Mouse (Mus musculus): ENCODE measurements around the gene C3. TPM values are rescaled to one million over a fixed set of nuclear protein-coding genes. Genes with fewer than 3 reads are reported as not detected.

C3 gene
- polyA plus RNA-seq, 1 experiment from 2014 or later: 0.34 TPM

DNA sequence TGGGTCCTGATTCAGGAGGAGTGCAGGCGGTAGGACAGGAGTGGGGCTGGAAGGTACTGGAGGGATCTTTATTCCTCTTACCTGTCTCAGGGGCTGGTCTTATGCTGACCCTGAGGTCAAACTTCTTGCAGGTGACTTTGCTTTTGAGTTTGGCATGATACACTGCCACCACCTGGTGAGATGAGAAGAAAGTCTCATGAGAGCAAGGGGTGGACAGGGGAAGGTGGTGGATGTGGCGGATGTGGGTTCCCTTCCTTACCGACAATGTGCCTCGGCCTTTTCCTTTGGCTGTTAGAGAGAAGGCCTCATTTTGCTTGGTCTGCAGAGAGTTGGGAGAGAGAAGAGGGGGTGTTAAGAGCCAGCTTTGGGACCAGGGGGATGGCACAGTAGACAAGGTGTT, 18.6 kb downstream of the C3 start:
- Histone ChIP-seq H3K9ac (replicated peaks) (no peak overlapping the region), H3K4me2 (replicated peaks) (no peak overlapping the region), H3K27me3 (no peaks in the 10 kb centered on the region), H3K4me1 (replicated peaks) (no peaks in the 10 kb centered on the region), H3K4me3 (replicated peaks) (no peak overlapping the region), H3K27ac (no peak overlapping the region), H3K9me3 (no peaks in the 10 kb centered on the region), H3K36me3 (no peaks in the 10 kb centered on the region)
- WGBS: 79% methylated on average over 4 of the region's 4 CpGs
- ATAC-seq: no peak

DNA sequence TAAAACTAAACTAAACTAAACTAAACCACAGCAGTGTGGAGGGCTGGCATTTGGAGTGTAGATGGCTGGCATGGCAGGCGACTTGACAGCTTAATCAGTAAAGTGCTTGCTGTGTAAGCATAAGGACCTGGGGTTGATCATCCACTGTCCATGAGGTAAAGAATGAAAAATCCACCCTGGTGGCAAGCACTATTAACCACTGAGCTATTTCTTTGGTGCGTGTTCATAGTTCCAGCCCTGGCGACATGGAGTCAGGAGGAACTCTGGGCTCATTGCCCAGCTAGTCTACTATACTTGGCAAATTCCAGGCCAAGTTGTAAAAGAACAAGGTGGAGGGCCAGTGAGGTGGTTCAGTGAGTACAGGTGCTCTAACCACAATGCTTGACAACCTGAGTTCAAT, 20.0 kb downstream of the C3 start:
- H3K4me2 ChIP-seq (replicated peaks): no peak overlapping the region
- no peaks in the 10 kb centered on the region for H3K9me3 ChIP-seq
- H3K4me1 ChIP-seq (replicated peaks): no peaks in the 10 kb centered on the region
- WGBS: 93% methylated on average over 3 of the region's 3 CpGs
- H3K4me3 ChIP-seq (replicated peaks): no peak overlapping the region
- no peak overlapping the region for H3K9ac ChIP-seq (replicated peaks)
- no peak for ATAC-seq
- H3K27ac ChIP-seq: no peak overlapping the region
- no peaks in the 10 kb centered on the region for H3K36me3 ChIP-seq
- no peaks in the 10 kb centered on the region for H3K27me3 ChIP-seq

DNA sequence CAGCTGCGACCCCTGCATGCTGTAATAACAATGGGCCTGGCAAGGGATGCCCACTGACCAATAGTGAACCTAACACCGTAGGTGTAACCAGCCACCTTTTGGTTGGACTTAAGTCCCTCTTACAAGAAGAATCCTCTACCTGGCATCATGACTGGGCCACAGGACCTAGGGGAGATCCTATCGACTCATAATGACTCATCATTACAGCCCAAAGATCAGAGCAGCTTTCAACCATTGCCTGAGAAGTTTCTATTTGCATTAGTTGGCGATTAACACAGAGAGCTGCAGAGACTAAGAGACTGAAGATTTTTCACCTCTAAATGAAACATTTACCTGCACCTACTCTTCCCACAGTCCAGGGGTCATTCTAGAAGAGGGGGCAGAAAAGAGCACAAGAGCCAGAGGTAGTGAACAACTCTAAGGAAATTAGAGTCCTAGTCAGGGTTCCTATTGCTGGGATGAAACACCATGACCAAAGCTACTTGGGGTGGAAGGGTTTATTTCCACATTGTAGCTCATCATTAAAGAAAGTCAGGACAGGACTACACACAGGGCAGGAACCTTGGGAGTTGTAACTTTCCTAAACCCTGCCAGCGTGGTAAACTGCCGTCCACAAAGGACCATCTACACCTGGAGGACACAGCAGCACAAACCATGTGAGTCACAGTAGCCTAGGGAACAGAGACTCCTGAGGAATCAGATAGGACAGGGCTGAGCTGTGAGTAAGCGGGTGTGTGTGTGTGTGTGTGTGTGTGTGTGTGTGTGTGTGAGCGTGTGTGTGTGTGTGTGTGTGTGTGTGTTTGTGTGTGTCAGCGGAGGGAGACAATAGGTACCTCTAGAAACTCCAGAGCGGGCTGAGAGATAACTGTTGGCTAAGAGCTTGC, 25.9 kb downstream of the C3 start:
- Histone ChIP-seq H3K4me2 (replicated peaks) (no peak overlapping the region), H3K4me3 (replicated peaks) (no peak overlapping the region), H3K27ac (no peak overlapping the region), H3K9me3 (no peaks in the 10 kb centered on the region), H3K36me3 (no peaks in the 10 kb centered on the region), H3K9ac (replicated peaks) (no peak overlapping the region), H3K4me1 (replicated peaks) (no peaks in the 10 kb centered on the region), H3K27me3 (no peaks in the 10 kb centered on the region)
- ATAC-seq: no peak
- WGBS: 83% methylated on average over 10 of the region's 10 CpGs

DNA sequence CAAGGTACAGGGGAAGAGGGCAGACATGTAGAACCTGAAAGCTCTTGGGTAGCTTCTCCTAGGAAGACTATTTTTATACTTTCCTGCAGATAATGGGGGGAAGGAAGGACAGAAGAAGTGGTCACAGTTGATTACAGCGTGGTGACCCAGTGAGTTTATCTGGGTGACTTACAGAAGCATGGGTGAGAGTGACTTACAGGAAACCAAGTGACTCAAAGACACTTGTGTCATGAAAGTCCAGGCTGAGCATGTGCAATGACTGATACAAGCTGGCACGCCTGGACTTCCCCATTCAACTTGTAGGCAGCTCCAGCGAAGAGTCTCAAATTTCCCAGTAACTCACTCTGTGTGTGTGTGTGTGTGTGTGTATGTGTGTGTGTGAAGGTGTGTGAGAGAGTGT, 29.7 kb downstream of the C3 start:
- ATAC-seq: no peak
- H3K4me3 ChIP-seq (replicated peaks): no peak overlapping the region
- WGBS: 80% methylated on average over 3 of the region's 3 CpGs
- H3K4me1 ChIP-seq (replicated peaks): no peaks in the 10 kb centered on the region
- H3K9ac ChIP-seq (replicated peaks): no peak overlapping the region
- H3K36me3 ChIP-seq: no peaks in the 10 kb centered on the region
- no peak overlapping the region for H3K4me2 ChIP-seq (replicated peaks)
- no peak overlapping the region for H3K27ac ChIP-seq
- no peaks in the 10 kb centered on the region for H3K27me3 ChIP-seq
- no peaks in the 10 kb centered on the region for H3K9me3 ChIP-seq

DNA sequence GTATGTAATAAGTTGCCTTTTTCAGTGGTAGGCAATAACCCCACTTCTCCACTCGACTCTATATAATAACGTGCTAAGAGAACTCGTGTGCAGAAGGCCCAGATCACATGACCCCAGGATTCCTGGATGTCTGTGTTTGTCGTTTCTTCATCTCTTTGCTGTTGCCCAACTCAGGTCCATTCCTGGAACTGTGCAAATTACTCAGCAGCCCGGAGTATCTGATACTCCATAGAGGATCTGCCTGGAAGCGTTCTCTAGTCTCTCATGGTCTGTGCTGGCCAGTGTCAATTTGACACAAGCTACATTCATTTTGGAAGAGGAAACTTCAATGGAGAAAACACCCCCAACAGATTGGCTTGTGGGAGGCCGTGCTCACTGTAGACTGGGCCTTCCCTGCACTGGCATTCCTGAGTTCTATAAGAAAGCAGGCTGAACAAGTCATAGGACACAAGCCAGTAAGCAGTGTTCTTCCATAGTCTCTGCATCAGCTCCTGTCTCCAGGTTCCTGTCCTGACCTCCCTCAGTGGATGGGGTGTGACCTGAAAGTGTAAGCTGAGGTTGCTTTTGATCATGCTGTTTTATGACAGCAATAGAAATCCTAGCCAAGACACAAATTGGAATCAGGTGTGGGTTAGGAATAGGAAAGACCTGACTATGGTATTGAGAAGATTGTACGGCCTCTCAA, 32.5 kb downstream of the C3 start:
- H3K36me3 ChIP-seq: no peaks in the 10 kb centered on the region
- no peak overlapping the region for H3K4me3 ChIP-seq (replicated peaks)
- H3K27me3 ChIP-seq: no peaks in the 10 kb centered on the region
- no peaks in the 10 kb centered on the region for H3K9me3 ChIP-seq
- no peak for ATAC-seq
- WGBS: 86% methylated on average over 8 of the region's 8 CpGs
- no peak overlapping the region for H3K27ac ChIP-seq
- no peaks in the 10 kb centered on the region for H3K4me1 ChIP-seq (replicated peaks)
- H3K9ac ChIP-seq (replicated peaks): no peak overlapping the region
- H3K4me2 ChIP-seq (replicated peaks): no peak overlapping the region

DNA sequence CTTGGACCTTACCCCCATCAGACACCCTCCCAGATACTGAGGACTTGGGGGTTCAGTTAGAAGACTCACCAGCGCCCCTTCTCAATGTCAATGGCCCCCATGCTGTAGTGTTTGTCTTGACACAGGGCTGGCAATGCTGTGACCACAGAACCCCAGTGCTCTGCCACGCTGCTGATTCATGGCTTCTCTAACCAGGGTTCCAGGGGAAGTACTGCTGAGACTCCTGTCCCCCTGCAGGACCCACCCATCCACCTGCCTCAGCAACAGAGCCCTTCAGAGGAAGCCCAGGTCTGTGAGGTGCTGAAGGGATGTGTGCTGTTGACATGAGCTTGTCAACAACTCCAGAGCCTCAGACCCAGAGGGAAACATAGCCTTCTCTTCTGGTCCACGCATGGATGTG, 33.2 kb downstream of the C3 start:
- no peaks in the 10 kb centered on the region for H3K36me3 ChIP-seq
- no peak overlapping the region for H3K27ac ChIP-seq
- H3K27me3 ChIP-seq: no peaks in the 10 kb centered on the region
- H3K4me3 ChIP-seq (replicated peaks): no peak overlapping the region
- H3K4me2 ChIP-seq (replicated peaks): no peak overlapping the region
- no peak overlapping the region for H3K9ac ChIP-seq (replicated peaks)
- no peak for ATAC-seq
- H3K4me1 ChIP-seq (replicated peaks): no peaks in the 10 kb centered on the region
- WGBS: 80% methylated on average over 3 of the region's 3 CpGs
- H3K9me3 ChIP-seq: no peaks in the 10 kb centered on the region

DNA sequence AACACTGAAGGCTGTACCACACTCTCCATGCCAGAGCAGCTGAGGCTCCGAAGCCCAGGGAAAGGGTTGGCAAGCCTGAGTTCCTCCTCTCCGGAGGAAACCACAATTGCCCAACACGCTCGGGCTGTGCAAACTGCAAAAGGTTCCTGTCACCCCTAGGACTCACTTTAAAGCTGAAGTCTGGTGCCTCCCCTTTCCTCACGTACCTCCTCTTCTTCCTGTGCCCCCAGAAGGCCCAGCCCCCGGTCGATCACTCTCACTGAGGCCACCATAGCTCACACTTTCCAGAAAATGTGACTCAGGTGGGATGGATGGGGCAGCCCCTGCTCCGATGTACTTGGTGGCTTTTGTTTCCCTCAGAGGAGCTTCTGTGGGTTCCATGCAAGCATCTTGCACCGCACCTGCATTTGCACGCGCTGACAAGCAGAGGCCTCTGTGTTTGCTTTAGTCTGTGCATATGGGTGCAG, 33.9 kb downstream of the C3 start, which contains the start of gene Tnfsf14:
TSS of gene Tnfsf14 (minus strand) at position 137 of the 467 bp plus-strand sequence.
- Histone ChIP-seq H3K9me3 (no peaks in the 10 kb centered on the region), H3K27me3 (no peaks in the 10 kb centered on the region), H3K9ac (replicated peaks) (no peak within 1 kb of the TSS), H3K4me2 (replicated peaks) (no peak within 1 kb of the TSS), H3K4me3 (replicated peaks) (no peak within 1 kb of the TSS), H3K36me3 (no peaks in the 10 kb centered on the region), H3K4me1 (replicated peaks) (no peaks in the 10 kb centered on the region), H3K27ac (no peak within 1 kb of the TSS)
- WGBS: 86% methylated on average over 11 of the region's 11 CpGs
- no peak for ATAC-seq

DNA sequence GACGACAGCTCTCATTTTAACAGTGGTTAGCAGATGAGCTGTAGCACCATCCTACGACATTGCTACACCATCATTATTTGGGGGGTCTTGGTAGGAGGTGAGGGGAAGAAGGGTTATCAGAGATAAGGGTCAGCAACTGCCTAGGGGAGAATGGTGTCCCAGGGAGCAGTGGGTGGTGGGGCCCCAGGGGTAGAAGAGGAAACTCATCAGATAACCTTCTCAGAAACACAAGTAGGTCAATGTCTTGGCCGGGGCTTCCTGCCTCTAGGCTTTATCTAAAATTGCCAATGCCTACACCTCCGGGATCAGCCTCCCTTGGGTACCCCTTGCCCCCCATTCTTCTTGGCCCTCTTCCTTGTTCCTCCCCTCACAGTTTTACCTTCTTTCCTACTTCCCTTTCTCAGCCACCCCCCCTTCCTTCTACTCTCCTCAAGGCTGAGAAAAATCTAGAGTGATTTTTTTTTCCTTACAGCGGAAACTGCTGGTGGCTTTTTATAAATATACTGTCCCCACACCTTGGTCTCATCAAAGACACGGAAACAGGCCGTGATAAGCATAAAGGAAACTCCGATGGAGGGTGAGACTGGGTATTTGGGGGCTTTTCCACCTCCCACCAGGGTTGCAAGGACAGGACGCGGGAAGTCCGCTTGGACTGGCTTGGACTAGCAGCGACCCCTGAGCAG, 39.3 kb downstream of the C3 start:
- Histone ChIP-seq H3K9me3 (no peaks in the 10 kb centered on the region), H3K27ac (no peak overlapping the region), H3K4me3 (replicated peaks) (no peak overlapping the region), H3K9ac (replicated peaks) (no peak overlapping the region), H3K4me1 (replicated peaks) (no peaks in the 10 kb centered on the region), H3K27me3 (no peaks in the 10 kb centered on the region), H3K36me3 (no peaks in the 10 kb centered on the region), H3K4me2 (replicated peaks) (no peak overlapping the region)
- 92% methylated on average over 12 of the region's 12 CpGs for WGBS
- no peak for ATAC-seq

DNA sequence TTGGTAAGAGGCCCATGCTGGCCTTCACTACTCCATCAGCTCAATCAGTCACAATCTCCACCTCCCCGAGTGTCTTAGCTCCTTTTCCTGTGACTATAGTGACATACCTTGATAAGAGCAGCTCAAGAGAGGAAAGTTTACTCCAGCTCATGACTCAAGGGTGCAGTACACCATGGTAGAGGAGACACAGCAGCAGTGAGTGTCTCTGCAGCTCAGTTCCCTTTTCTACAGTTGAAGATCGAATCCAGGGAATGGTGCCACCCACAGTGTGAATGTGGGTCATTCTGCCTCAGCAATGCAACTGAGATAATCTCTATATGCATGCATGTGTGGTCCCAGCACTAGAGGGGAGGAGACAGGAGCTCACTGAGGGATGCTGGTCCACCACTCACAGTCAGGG, 42.3 kb downstream of the C3 start:
- H3K36me3 ChIP-seq: no peaks in the 10 kb centered on the region
- no peaks in the 10 kb centered on the region for H3K9me3 ChIP-seq
- no peak overlapping the region for H3K27ac ChIP-seq
- no peak for ATAC-seq
- H3K4me2 ChIP-seq (replicated peaks): no peak overlapping the region
- H3K4me1 ChIP-seq (replicated peaks): no peaks in the 10 kb centered on the region
- no peaks in the 10 kb centered on the region for H3K27me3 ChIP-seq
- H3K9ac ChIP-seq (replicated peaks): no peak overlapping the region
- WGBS: 75% methylated on average over 2 of the region's 2 CpGs
- no peak overlapping the region for H3K4me3 ChIP-seq (replicated peaks)

DNA sequence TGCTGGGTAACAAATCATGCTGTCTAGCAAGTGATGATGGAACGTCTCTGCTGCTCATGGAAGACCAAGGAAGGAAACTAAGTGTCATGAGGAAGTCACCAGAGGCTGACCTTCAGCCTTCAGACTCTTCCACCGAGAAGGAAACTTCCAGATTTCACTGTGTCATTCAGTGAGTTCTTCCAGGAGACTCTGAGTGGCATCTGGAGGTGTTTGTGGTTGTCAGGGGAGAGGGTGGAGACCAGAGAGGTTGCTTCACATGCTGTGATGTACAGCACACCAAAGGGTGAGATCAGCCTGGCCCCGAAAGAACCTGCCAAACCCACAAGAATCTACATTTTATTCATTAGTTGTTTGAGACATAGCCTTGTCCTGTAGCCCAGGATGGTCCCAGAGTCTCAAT, 45.1 kb downstream of the C3 start:
- Histone ChIP-seq H3K4me3 (replicated peaks) (no peak overlapping the region), H3K4me1 (replicated peaks) (no peaks in the 10 kb centered on the region), H3K9ac (replicated peaks) (no peak overlapping the region), H3K36me3 (no peaks in the 10 kb centered on the region), H3K9me3 (no peaks in the 10 kb centered on the region), H3K27ac (no peak overlapping the region), H3K27me3 (no peaks in the 10 kb centered on the region), H3K4me2 (replicated peaks) (no peak overlapping the region)
- ATAC-seq: no peak
- WGBS: 80% methylated on average over 3 of the region's 3 CpGs

DNA sequence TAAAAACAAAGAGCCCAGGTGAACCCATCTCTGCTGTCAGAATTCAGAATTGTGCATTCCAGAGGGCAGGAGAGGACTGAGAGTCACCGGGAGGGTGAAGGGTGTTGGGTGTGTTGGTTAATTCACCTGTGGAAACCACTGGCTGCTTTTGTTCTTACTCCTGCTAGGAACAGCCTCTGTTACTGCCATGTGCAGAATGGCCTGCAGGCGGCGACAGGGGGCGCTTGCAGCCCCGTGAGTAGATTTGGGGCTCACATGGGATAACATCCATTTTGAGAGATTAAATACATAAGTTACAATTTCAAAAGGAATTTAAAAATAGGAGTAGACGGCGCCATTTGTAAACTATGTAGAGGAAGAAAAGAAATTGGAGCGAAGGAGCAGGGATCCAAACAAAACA, 47.6 kb downstream of the C3 start:
- WGBS: 31% methylated on average over 8 of the region's 8 CpGs
- ATAC-seq: no peak
- Histone ChIP-seq H3K36me3 (no peaks in the 10 kb centered on the region), H3K4me2 (replicated peaks) (no peak overlapping the region), H3K27me3 (no peaks in the 10 kb centered on the region), H3K27ac (no peak overlapping the region), H3K4me3 (replicated peaks) (no peak overlapping the region), H3K9ac (replicated peaks) (no peak overlapping the region), H3K9me3 (no peaks in the 10 kb centered on the region), H3K4me1 (replicated peaks) (no peaks in the 10 kb centered on the region)

DNA sequence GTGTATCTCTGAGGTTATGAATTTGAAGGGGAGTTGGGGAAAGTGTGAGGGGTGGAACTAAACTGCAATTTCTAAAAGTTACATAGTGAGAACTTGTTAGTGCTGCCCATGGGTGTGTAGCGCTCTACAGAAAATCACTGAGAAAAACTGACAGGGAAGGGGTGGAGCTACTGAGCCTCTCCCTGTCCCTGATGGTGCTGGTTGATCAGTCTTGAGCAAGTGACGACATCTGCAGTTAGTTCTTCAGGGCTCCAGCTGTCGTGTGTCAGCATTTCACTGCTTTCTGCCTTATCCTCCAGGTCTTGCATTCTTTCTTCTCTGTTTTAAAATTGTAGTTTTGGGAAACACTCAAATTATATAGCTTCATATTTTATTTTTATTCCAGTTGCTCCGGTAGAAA, 54.6 kb downstream of the C3 start:
- H3K36me3 ChIP-seq: no peaks in the 10 kb centered on the region
- 70% methylated on average over 4 of the region's 4 CpGs for WGBS

More for the DNA sequence above, 54.6 kb downstream of the C3 start:
- H3K4me1 ChIP-seq (replicated peaks): no peaks in the 10 kb centered on the region
- ATAC-seq: no peak
- no peak overlapping the region for H3K4me2 ChIP-seq (replicated peaks)
- no peaks in the 10 kb centered on the region for H3K27me3 ChIP-seq
- no peak overlapping the region for H3K27ac ChIP-seq
- no peaks in the 10 kb centered on the region for H3K9me3 ChIP-seq
- H3K4me3 ChIP-seq (replicated peaks): no peak overlapping the region
- no peak overlapping the region for H3K9ac ChIP-seq (replicated peaks)

Measured in midbrain, embryonic 13.5 days (tissue).